In genomic region chr14:117852842-117853241, GRCm38 (mm10) we compare ENCODE assay signal across 17 mouse cellular contexts.
"Had no signal": no experiment of that assay in that cellular context is flagged by ENCODE, and none has a peak within 500 bp of the region (broad histone marks: within the 10 kb centered on the region; RNA-seq: fewer than 3 reads in every experiment).

No protein-coding gene starts in this region.

- H3K9ac ChIP-seq: lung, embryonic 14.5 days; midbrain, embryonic 12.5 days; neural tube, embryonic 13.5 days; neural tube, embryonic 15.5 days; stomach, embryonic 15.5 days had no signal

- H3K4me3 ChIP-seq: midbrain, embryonic 10.5 days; midbrain, embryonic 12.5 days; myocyte; neural tube, embryonic 13.5 days; neural tube, embryonic 15.5 days; stomach, embryonic 15.5 days had no signal

- H3K9me3 ChIP-seq: midbrain, embryonic 10.5 days; neural tube, embryonic 13.5 days; neural tube, embryonic 15.5 days; stomach, embryonic 15.5 days had no signal

- H3K36me3 ChIP-seq: midbrain, embryonic 10.5 days; midbrain, embryonic 12.5 days; neural tube, embryonic 13.5 days; neural tube, embryonic 15.5 days; stomach, embryonic 15.5 days had no signal

- H3K4me1 ChIP-seq: midbrain, embryonic 10.5 days; midbrain, embryonic 12.5 days; neural tube, embryonic 13.5 days; neural tube, embryonic 15.5 days; stomach, embryonic 15.5 days had no signal

- H3K27ac ChIP-seq: midbrain, embryonic 10.5 days; midbrain, embryonic 12.5 days; neural tube, embryonic 13.5 days; neural tube, embryonic 15.5 days; stomach, embryonic 15.5 days; stomach, postnatal 0 days had no signal

- DNase-seq: lung, adult 18-20 months; lung, embryonic 14.5 days; lung, postnatal 10 days; lung, postnatal 4 days; midbrain, embryonic 14.5 days; retina, postnatal 1 day; right cerebral cortex, adult 18-20 months; thymus, adult 2 months; thymus, postnatal 25 days; thymus, postnatal 4 days had no signal
